Mouse (Mus musculus): ENCODE data around the gene Abcg2. TPM values are rescaled to one million over a fixed set of nuclear protein-coding genes. Genes with fewer than 3 reads are reported as not detected.
"Not testable (repeated sequence)": the region's sequence is repeated elsewhere in the genome, so short reads cannot be mapped to it uniquely, and the experiment has no call there.

Gene Abcg2
- 45.9 and 53.4 TPM in 2 replicates for polyA plus RNA-seq (2014; fragmentation: Nextera tagmentation; extraction: Ambion mirVana)

- H3K4me2 ChIP-seq; H3K36me3 ChIP-seq (ENCODE audit: control insufficient read depth, insufficient read depth, low read length); H3K9me3 ChIP-seq (ENCODE audit: control insufficient read depth, low read length); H3K9ac ChIP-seq (ENCODE audit: low read length); H3K27me3 ChIP-seq (ENCODE audit: control insufficient read depth, insufficient read depth, low read length); H3K4me3 ChIP-seq (ENCODE audit: low read depth, low read length); DNase-seq (ENCODE audit: low spot score, missing footprints); H3K27ac ChIP-seq (ENCODE audit: low read depth, low read length); H3K4me1 ChIP-seq (ENCODE audit: control insufficient read depth, insufficient read depth, low read length); ATAC-seq (ENCODE audit: low FRiP score): not testable (repeated sequence)
- 95% methylated on average over 3 of the region's 3 CpGs for WGBS
Observed at GRCm38 (mm10) chr6:58584223-58584622, at the start of gene Abcg2. TSS of gene Abcg2 (plus strand) at chr6:58584523.

- not testable (repeated sequence) for H3K4me1 ChIP-seq (ENCODE audit: control insufficient read depth, insufficient read depth, low read length); H3K4me2 ChIP-seq; ATAC-seq (ENCODE audit: low FRiP score); H3K27me3 ChIP-seq (ENCODE audit: control insufficient read depth, insufficient read depth, low read length); H3K9ac ChIP-seq (ENCODE audit: low read length); H3K36me3 ChIP-seq (ENCODE audit: control insufficient read depth, insufficient read depth, low read length); H3K4me3 ChIP-seq (ENCODE audit: low read depth, low read length); DNase-seq (ENCODE audit: low spot score, missing footprints); H3K27ac ChIP-seq (ENCODE audit: low read depth, low read length); H3K9me3 ChIP-seq (ENCODE audit: control insufficient read depth, low read length)
- 77% methylated on average over 4 of the region's 4 CpGs for WGBS
Observed at GRCm38 (mm10) chr6:58540263-58540662, 44.1 kb upstream of the Abcg2 start.

DNA sequence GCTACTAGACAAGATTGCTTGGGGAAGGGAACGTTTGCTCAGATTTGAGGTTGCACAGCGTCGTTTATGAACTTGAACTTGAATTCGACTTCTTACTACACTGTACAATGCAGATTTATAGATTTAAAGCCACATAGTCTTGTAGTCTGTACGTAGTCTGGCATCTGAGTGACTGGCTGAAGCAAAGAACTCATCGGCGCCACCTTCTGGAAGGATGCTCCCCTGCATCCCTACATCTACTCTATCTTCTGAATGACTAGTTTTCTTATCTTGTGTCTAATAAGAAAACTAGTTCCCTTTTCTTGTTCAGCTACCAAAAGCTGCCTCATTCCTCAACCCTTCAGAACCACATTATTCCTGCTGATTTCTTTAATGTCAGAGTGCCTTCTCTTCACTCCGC, 41.5 kb upstream of the Abcg2 start:
- not testable (repeated sequence) for ATAC-seq (ENCODE audit: low FRiP score); H3K4me3 ChIP-seq (ENCODE audit: low read depth, low read length); H3K4me1 ChIP-seq (ENCODE audit: control insufficient read depth, insufficient read depth, low read length); H3K27me3 ChIP-seq (ENCODE audit: control insufficient read depth, insufficient read depth, low read length); H3K36me3 ChIP-seq (ENCODE audit: control insufficient read depth, insufficient read depth, low read length); H3K4me2 ChIP-seq; H3K9me3 ChIP-seq (ENCODE audit: control insufficient read depth, low read length); DNase-seq (ENCODE audit: low spot score, missing footprints); H3K27ac ChIP-seq (ENCODE audit: low read depth, low read length); H3K9ac ChIP-seq (ENCODE audit: low read length)
- 56% methylated on average over 8 of the region's 8 CpGs for WGBS

GRCm38 (mm10) chr6:58544971-58545370, 39.4 kb upstream of the Abcg2 start:
- WGBS = 48% methylated on average over 2 of the region's 2 CpGs
- ATAC-seq (ENCODE audit: low FRiP score); H3K4me3 ChIP-seq (ENCODE audit: low read depth, low read length); H3K9ac ChIP-seq (ENCODE audit: low read length); H3K4me2 ChIP-seq; H3K27me3 ChIP-seq (ENCODE audit: control insufficient read depth, insufficient read depth, low read length); H3K4me1 ChIP-seq (ENCODE audit: control insufficient read depth, insufficient read depth, low read length); H3K27ac ChIP-seq (ENCODE audit: low read depth, low read length); DNase-seq (ENCODE audit: low spot score, missing footprints); H3K36me3 ChIP-seq (ENCODE audit: control insufficient read depth, insufficient read depth, low read length); H3K9me3 ChIP-seq (ENCODE audit: control insufficient read depth, low read length): not testable (repeated sequence)

- not testable (repeated sequence) for H3K4me1 ChIP-seq (ENCODE audit: control insufficient read depth, insufficient read depth, low read length); ATAC-seq (ENCODE audit: low FRiP score); DNase-seq (ENCODE audit: low spot score, missing footprints); H3K27ac ChIP-seq (ENCODE audit: low read depth, low read length); H3K4me3 ChIP-seq (ENCODE audit: low read depth, low read length); H3K9me3 ChIP-seq (ENCODE audit: control insufficient read depth, low read length); H3K36me3 ChIP-seq (ENCODE audit: control insufficient read depth, insufficient read depth, low read length); H3K27me3 ChIP-seq (ENCODE audit: control insufficient read depth, insufficient read depth, low read length); H3K9ac ChIP-seq (ENCODE audit: low read length); H3K4me2 ChIP-seq
- 68% methylated on average over 5 of the region's 5 CpGs for WGBS
Observed at GRCm38 (mm10) chr6:58546050-58546449, 38.3 kb upstream of the Abcg2 start.

- WGBS = 11% methylated on average over 4 of the region's 4 CpGs
- Histone ChIP-seq H3K9me3 (ENCODE audit: control insufficient read depth, low read length) (no peaks in the 10 kb centered on the region), H3K4me3 (ENCODE audit: low read depth, low read length) (no peak overlapping the region), H3K9ac (ENCODE audit: low read length) (no peak overlapping the region), H3K27ac (ENCODE audit: low read depth, low read length) (no peak overlapping the region), H3K27me3 (ENCODE audit: control insufficient read depth, insufficient read depth, low read length) (no peaks in the 10 kb centered on the region), H3K4me2 (no peak overlapping the region), H3K36me3 (ENCODE audit: control insufficient read depth, insufficient read depth, low read length) (no peaks in the 10 kb centered on the region), H3K4me1 (ENCODE audit: control insufficient read depth, insufficient read depth, low read length) (no peaks in the 10 kb centered on the region)
- ATAC-seq (ENCODE audit: low FRiP score) (no peak), DNase-seq (ENCODE audit: low spot score, missing footprints) (peak; percentile 91)
Observed at GRCm38 (mm10) chr6:58546816-58547215, 37.5 kb upstream of the Abcg2 start.

- H3K4me1 ChIP-seq (ENCODE audit: control insufficient read depth, insufficient read depth, low read length); H3K27me3 ChIP-seq (ENCODE audit: control insufficient read depth, insufficient read depth, low read length); H3K27ac ChIP-seq (ENCODE audit: low read depth, low read length); H3K9me3 ChIP-seq (ENCODE audit: control insufficient read depth, low read length); H3K36me3 ChIP-seq (ENCODE audit: control insufficient read depth, insufficient read depth, low read length); H3K9ac ChIP-seq (ENCODE audit: low read length); DNase-seq (ENCODE audit: low spot score, missing footprints); H3K4me3 ChIP-seq (ENCODE audit: low read depth, low read length); ATAC-seq (ENCODE audit: low FRiP score); H3K4me2 ChIP-seq: not testable (repeated sequence)
Observed at GRCm38 (mm10) chr6:58553812-58554211, 30.5 kb upstream of the Abcg2 start.

- not testable (repeated sequence) for DNase-seq (ENCODE audit: low spot score, missing footprints); H3K4me3 ChIP-seq (ENCODE audit: low read depth, low read length); H3K27ac ChIP-seq (ENCODE audit: low read depth, low read length); H3K4me2 ChIP-seq; H3K9me3 ChIP-seq (ENCODE audit: control insufficient read depth, low read length); H3K4me1 ChIP-seq (ENCODE audit: control insufficient read depth, insufficient read depth, low read length); H3K36me3 ChIP-seq (ENCODE audit: control insufficient read depth, insufficient read depth, low read length); H3K27me3 ChIP-seq (ENCODE audit: control insufficient read depth, insufficient read depth, low read length); H3K9ac ChIP-seq (ENCODE audit: low read length)
- peak; percentile 35; the same call in 1 of the 2 replicates for ATAC-seq (ENCODE audit: low FRiP score)
- WGBS = 49% methylated on average over 3 of the region's 3 CpGs
Observed at GRCm38 (mm10) chr6:58593987-58594844, 9.9 kb downstream of the Abcg2 start.

GRCm38 (mm10) chr6:58595639-58596293, 11.4 kb downstream of the Abcg2 start:
- not testable (repeated sequence) for DNase-seq (ENCODE audit: low spot score, missing footprints); H3K27me3 ChIP-seq (ENCODE audit: control insufficient read depth, insufficient read depth, low read length); H3K36me3 ChIP-seq (ENCODE audit: control insufficient read depth, insufficient read depth, low read length); H3K9me3 ChIP-seq (ENCODE audit: control insufficient read depth, low read length); H3K4me1 ChIP-seq (ENCODE audit: control insufficient read depth, insufficient read depth, low read length)
- H3K4me3 ChIP-seq (ENCODE audit: low read depth, low read length) = peak overlapping the region; percentile 33
- WGBS = 3% methylated on average over 8 of the region's 9 CpGs
- H3K9ac ChIP-seq (ENCODE audit: low read length) = peak overlapping the region; percentile 63
- 0 out of 2 replicates have a peak overlapping the region, but pooled peaks have one; percentile 6 for H3K27ac ChIP-seq (ENCODE audit: low read depth, low read length)
- H3K4me2 ChIP-seq = peak overlapping the region; percentile 50
- peak; percentile 78 for ATAC-seq (ENCODE audit: low FRiP score)
